Mouse (Mus musculus) liver, embryonic 14.5 days (tissue): ENCODE data around the gene Efna1. TPM values are rescaled to one million over a fixed set of nuclear protein-coding genes. Genes with fewer than 3 reads are reported as not detected.

Experiments used
- ATAC-seq: fragments of 200-750 bp; cut with Nextera tagmentation; 2 replicates; pipeline ENCODE4 v1.8.0; 2017; ENCODE audit warnings: moderate number of reproducible peaks, mild to moderate bottlenecking, moderate library complexity; ENCODE audit not compliant: insufficient read depth
- DNase-seq, 3 experiments: peaks; one replicate each; pipeline ENCODE4 v3.0.0-alpha.2; 2012 to 2013; ENCODE audit warnings: low read depth in 3 of 3, low spot score in 3 of 3
- H3K27ac ChIP-seq: fragments of 300-500 bp; sonication (generic); 2 replicates; pipeline ENCODE4 v1.5.1; 2014; ENCODE audit warnings: moderate library complexity, mild to moderate bottlenecking, control low read depth, inconsistent platforms
- H3K27me3 ChIP-seq: fragments of 300-500 bp; sonication (generic); 2 replicates; pipeline ENCODE4 v1.6.1; 2014; ENCODE audit warnings: mild to moderate bottlenecking, low read length, moderate library complexity; ENCODE audit not compliant: control insufficient read depth, insufficient read depth
- H3K36me3 ChIP-seq: fragments of 300-500 bp; sonication (generic); replicated peaks from 2 replicates; pipeline ENCODE4 v1.6.1; 2014; ENCODE audit warnings: low read depth; ENCODE audit not compliant: control insufficient read depth, insufficient read depth
- H3K4me1 ChIP-seq, 2 experiments: fragments of 200-500 bp in 1 of 2; fragments of 300-500 bp in 1 of 2; sonication (generic) in 1 of 2; replicated peaks; 2 replicates each; pipeline ENCODE4 v1.6.1; 2012 to 2014; ENCODE audit warnings: antibody characterized with exemption in 1 of 2, inconsistent platforms in 1 of 2, low read length in 1 of 2; ENCODE audit not compliant: control insufficient read depth in 2 of 2, insufficient read depth in 2 of 2
- H3K4me2 ChIP-seq: fragments of 300-500 bp; sonication (generic); 2 replicates; pipeline ENCODE4 v1.6.1; 2014; ENCODE audit warnings: low read depth, mild to moderate bottlenecking, control low read depth, moderate library complexity
- H3K4me3 ChIP-seq, 2 experiments: fragments of 200-500 bp in 1 of 2; fragments of 300-500 bp in 1 of 2; sonication (generic) in 1 of 2; 2 replicates each; pipeline ENCODE4 v1.5.1; 2012 to 2014; ENCODE audit warnings: low read depth in 2 of 2, low read length in 2 of 2, mild to moderate bottlenecking in 2 of 2, control low read depth in 1 of 2, inconsistent platforms in 1 of 2, moderate library complexity in 1 of 2; ENCODE audit not compliant: insufficient read depth in 1 of 2
- H3K9ac ChIP-seq: fragments of 300-500 bp; sonication (generic); replicated peaks from 2 replicates; pipeline ENCODE4 v1.6.1; 2014; ENCODE audit warnings: mild to moderate bottlenecking, control low read depth, moderate library complexity
- H3K9me3 ChIP-seq: fragments of 300-500 bp; sonication (generic); 2 replicates; pipeline ENCODE4 v1.6.1; 2016; ENCODE audit warnings: low read length, mixed read lengths; ENCODE audit not compliant: control insufficient read depth
- CTCF ChIP-seq: IDR thresholded peaks from 2 replicates; pipeline ENCODE4 v1.5.1; 2016; ENCODE audit warnings: antibody characterized with exemption, low read depth, control low read depth
- EP300 ChIP-seq: IDR thresholded peaks from 2 replicates; pipeline ENCODE4 v1.6.1; 2016; ENCODE audit warnings: antibody characterized with exemption, low read depth
- WGBS: fragments of 180-500 bp; shearing (Covaris S2); extraction: QIAGEN DNeasy Blood & Tissue Kit; methylation state at CpG from one replicate; pipeline ENCODE4 v1.1.7; 2014; ENCODE audit not compliant: insufficient replicate concordance; 5-methylcytosine and 5-hydroxymethylcytosine counted together
- polyA plus RNA-seq, 2 experiments: library from polyadenylated mRNA; depleted of rRNA in 1 of 2; stranded (reverse) in 1 of 2; unstranded in 1 of 2; fragments of >200 nt; fragmentation: Nextera tagmentation in 1 of 2; extraction: Ambion mirVana in 1 of 2; gene quantifications; 2 replicates each; pipeline versions ENCODE4 v1.2.1 to v1.2.3; 2012 to 2014

The Efna1 gene
- polyA plus RNA-seq, 2 experiments, result 2.9 to 3.7 TPM

DNA sequence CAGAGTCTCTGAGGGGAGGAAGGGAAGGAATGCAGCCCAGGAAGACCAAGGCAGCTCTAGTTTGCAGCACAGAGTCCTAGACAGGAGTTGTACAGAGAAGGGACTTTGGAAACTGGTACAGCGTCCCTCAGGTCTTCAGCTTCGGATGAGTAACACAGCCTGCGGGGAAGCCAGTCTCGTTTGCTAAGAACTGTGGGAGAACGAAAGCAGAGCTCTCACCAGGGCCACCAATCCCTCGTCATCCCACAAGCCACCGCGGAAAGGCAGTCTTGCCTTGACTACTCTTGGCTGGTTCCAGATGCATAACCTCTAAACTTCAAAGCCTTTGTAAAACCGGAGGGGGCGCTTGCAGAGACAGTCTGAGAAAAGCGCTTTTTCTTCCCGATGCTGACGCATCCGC is 18.6 kb upstream of the Efna1 start:
- Histone ChIP-seq H3K4me3 (no peak overlapping the region), H3K4me2 (peak overlapping the region; percentile 28; the same call in 1 of the 2 replicates), H3K36me3 (no peaks in the 10 kb centered on the region), H3K9me3 (no peaks in the 10 kb centered on the region), H3K27me3 (peaks cover 9% of the 10 kb centered on the region), H3K4me1 (peaks cover 0 to 6% of the 10 kb centered on the region in 2 experiments; a peak in 2 of 4 replicates), H3K9ac (no peak overlapping the region), H3K27ac (no peak overlapping the region)
- 4% methylated on average over 14 of the region's 14 CpGs for whole genome bisulfite sequencing
- DNase-seq, result no peak
- ATAC-seq, result no peak
- no peak for TF ChIP-seq EP300
- no peak for TF ChIP-seq CTCF

DNA sequence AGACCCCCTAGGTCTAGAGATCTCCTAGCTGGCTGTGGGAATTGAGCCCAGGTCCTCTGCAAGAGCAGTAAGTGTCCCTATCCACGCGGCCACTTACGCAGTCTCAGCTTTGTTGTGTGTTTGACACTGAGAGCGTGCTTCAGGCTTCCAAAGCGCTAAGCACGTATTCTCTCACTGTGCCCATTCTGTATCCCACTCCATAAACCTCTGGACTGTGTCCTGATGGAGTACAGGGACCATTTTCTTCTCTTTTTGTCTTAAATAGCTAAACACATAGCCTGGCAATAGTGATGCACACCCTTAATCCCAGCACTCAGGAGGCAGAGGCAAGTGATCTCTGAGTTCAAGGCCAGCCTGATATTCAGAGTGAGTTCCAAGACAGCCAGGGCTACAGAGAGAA is 18.0 kb upstream of the Efna1 start:
- Histone ChIP-seq H3K9me3 (no peaks in the 10 kb centered on the region), H3K4me2 (no peak overlapping the region), H3K4me3 (no peak overlapping the region), H3K27me3 (peaks cover 9% of the 10 kb centered on the region), H3K27ac (no peak overlapping the region), H3K36me3 (no peaks in the 10 kb centered on the region), H3K9ac (no peak overlapping the region), H3K4me1 (peaks cover 0 to 10% of the 10 kb centered on the region in 2 experiments; a peak in 2 of 4 replicates)
- TF ChIP-seq CTCF (no peak), EP300 (no peak)
- ATAC-seq, result no peak
- DNase-seq, result no peak
- WGBS, result 56% methylated on average over 6 of the region's 6 CpGs

DNA sequence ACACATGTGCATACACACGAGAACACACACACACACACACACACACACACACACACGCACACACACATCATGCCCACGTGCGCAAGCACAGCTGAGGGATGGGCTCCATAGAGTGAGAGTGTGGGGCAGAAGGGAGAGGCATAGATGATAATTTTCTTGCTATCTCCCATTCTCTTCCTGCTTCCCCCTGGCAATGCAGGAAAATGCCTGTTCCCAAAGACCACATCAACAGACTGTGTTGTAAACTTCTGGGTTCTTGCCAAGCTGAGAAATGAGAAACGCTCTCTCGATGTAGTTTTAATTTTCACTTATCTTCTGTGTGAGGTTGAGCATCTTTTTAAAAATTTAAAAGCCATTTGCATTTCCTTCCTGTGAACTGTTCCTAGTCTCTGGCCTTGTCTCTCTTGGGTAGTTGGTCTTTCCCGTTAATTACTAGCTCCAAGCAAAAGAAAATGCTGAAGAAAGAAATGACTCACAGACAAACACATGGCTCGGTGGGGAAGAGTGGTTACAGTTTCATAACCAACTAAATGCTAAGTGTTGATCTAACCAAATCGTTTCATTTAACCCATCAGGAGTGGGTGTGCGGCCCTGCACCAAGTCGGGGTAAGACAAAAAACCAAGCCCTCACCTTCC is 15.9 kb upstream of the Efna1 start:
- Histone ChIP-seq H3K27me3 (peaks cover 9% of the 10 kb centered on the region), H3K27ac (no peak overlapping the region), H3K4me3 (no peak overlapping the region), H3K9ac (no peak overlapping the region), H3K4me1 (peaks cover 0 to 13% of the 10 kb centered on the region in 2 experiments; a peak in 2 of 4 replicates), H3K36me3 (no peaks in the 10 kb centered on the region), H3K4me2 (no peak overlapping the region), H3K9me3 (no peaks in the 10 kb centered on the region)
- TF ChIP-seq EP300 (no peak), CTCF (no peak)
- WGBS, result 62% methylated on average over 11 of the region's 11 CpGs
- no peak for DNase-seq
- no peak for ATAC-seq

DNA sequence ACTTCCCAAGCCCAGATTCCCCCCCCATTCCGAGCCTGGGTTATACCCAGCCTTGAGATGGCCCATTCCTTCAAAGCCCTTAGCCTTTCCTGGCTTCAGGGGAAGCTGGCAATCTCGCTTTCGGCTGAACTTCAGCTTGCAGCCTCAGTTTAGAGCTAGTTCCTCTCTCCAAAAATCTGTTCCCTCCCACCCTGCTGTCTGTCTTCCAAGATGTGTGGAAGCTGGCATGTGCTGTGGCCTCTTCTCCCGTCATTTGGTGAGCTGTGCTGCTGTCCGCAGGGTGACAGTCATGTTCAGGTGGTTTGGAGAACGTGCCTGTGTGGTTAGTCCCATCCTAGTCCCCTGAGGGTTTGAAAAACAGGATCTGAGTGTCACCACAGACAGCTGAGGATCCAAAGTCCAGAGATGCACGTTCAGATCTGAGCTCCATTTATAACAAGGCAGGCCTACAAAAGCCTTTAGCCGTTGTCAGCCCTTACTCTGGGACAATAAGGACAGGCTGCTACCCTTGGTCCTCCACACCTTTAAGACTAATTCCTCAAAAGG is 14.8 kb upstream of the Efna1 start:
- Histone ChIP-seq H3K27me3 (peaks cover 9% of the 10 kb centered on the region), H3K4me2 (no peak overlapping the region), H3K27ac (no peak overlapping the region), H3K9me3 (no peaks in the 10 kb centered on the region), H3K4me3 (no peak overlapping the region), H3K36me3 (no peaks in the 10 kb centered on the region), H3K9ac (no peak overlapping the region), H3K4me1 (peaks cover 0 to 13% of the 10 kb centered on the region in 2 experiments; a peak in 2 of 4 replicates)
- DNase-seq (no peak), ATAC-seq (no peak)
- WGBS, result 46% methylated on average over 8 of the region's 8 CpGs
- TF ChIP-seq EP300 (no peak), CTCF (no peak)

DNA sequence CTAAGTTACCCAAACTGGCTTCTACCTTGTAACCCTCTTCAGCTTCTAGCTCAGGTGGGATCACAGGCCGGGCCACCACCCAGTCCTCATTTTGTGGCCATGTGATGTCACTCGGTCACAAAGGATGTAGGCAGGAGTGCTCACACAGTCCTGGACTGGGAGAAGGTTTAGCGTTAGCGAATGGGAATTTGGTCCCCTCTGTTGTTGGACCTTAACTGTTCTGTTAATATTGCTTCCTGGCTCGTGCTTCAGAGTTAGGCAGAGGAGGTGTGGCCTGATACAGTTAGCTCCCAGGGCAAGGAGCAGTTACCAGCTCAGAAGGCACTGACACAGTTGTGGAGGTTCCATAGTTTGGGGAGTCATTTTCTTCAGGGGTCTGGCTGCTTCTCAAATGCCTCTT is 13.3 kb upstream of the Efna1 start:
- DNase-seq (no peak), ATAC-seq (no peak)
- Histone ChIP-seq H3K4me2 (no peak overlapping the region), H3K27ac (no peak overlapping the region), H3K9ac (no peak overlapping the region), H3K36me3 (no peaks in the 10 kb centered on the region), H3K27me3 (peaks cover under 1% of the 10 kb centered on the region), H3K4me1 (peaks cover 0 to 13% of the 10 kb centered on the region in 2 experiments; a peak in 2 of 4 replicates), H3K4me3 (no peak overlapping the region), H3K9me3 (no peaks in the 10 kb centered on the region)
- TF ChIP-seq CTCF, result no peak
- no peak for TF ChIP-seq EP300
- WGBS, result 64% methylated on average over 5 of the region's 5 CpGs
